Mouse (Mus musculus) intestine, embryonic 16.5 days (tissue): Measurements from ENCODE around the gene Nepn. TPM values are rescaled to one million over a fixed set of nuclear protein-coding genes. Genes with fewer than 3 reads are reported as not detected.

Experiments used
- ATAC-seq: fragments of 200-750 bp; cut with Nextera tagmentation; 2 replicates; pipeline ENCODE4 v1.8.0; 2017; ENCODE audit warnings: moderate TSS enrichment, moderate library complexity
- H3K27ac ChIP-seq: fragments of 300-500 bp; sonication (generic); 2 replicates; pipeline ENCODE4 v1.5.1; 2014; ENCODE audit warnings: mild to moderate bottlenecking, low read length
- H3K27me3 ChIP-seq: fragments of 300-500 bp; sonication (generic); replicated peaks from 2 replicates; pipeline ENCODE4 v1.6.1; 2014; ENCODE audit warnings: low read length, control low read depth, mixed read lengths; ENCODE audit not compliant: control insufficient read depth, insufficient read depth
- H3K36me3 ChIP-seq: fragments of 300-500 bp; sonication (generic); 2 replicates; pipeline ENCODE4 v1.6.1; 2014; ENCODE audit warnings: low read length, control low read depth; ENCODE audit not compliant: control insufficient read depth, insufficient read depth
- H3K4me1 ChIP-seq: fragments of 300-500 bp; sonication (generic); 2 replicates; pipeline ENCODE4 v1.6.1; 2014; ENCODE audit warnings: low read length, control low read depth, mixed read lengths; ENCODE audit not compliant: control insufficient read depth, insufficient read depth
- H3K4me2 ChIP-seq: fragments of 300-500 bp; sonication (generic); 2 replicates; pipeline ENCODE4 v1.6.1; 2014; ENCODE audit warnings: low read depth, low read length, control low read depth
- H3K4me3 ChIP-seq: fragments of 300-500 bp; sonication (generic); 2 replicates; pipeline ENCODE4 v1.5.1; 2014; ENCODE audit warnings: mild to moderate bottlenecking, low read length
- H3K9ac ChIP-seq: fragments of 300-500 bp; sonication (generic); 2 replicates; pipeline ENCODE4 v1.6.1; 2014; ENCODE audit warnings: low read depth, low read length
- H3K9me3 ChIP-seq: fragments of 300-500 bp; sonication (generic); 2 replicates; pipeline ENCODE4 v1.6.1; 2016; ENCODE audit warnings: low read length, control low read depth; ENCODE audit not compliant: control insufficient read depth
- WGBS: fragments of 180-500 bp; shearing (Covaris S2); extraction: QIAGEN DNeasy Blood & Tissue Kit; methylation state at CpG from one replicate; pipeline ENCODE4 v1.1.7; 2014; 5-methylcytosine and 5-hydroxymethylcytosine counted together
- polyA plus RNA-seq: library from polyadenylated mRNA; unstranded; fragments of >200 nt; fragmentation: Nextera tagmentation; extraction: Ambion mirVana; gene quantifications from 2 replicates; pipeline ENCODE4 v1.2.1, GENCODE M21; 2015

The Nepn gene
- polyA plus RNA-seq, 1 experiment from 2014 or later = 0.77 TPM

DNA sequence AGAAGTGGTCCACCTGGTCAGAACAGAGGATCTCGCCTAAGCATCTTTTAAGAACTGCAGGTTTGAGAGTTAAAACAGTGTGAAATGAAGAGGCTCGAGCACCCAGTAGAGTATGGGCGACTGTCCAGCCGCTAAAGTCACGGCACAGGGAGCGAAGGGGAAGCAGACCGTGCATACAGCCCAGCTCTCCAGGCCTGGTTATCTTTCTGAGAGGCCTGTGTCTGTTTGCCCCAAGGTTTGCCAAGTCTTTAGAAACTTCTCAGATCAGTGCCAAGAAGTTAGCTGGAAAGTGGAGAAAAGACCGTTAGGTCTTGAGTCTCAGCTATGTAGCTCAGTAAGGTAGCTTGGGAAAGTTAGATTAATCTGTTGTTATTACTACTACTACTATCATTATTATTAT, 46.1 kb downstream of the Nepn start:
- H3K4me3 ChIP-seq = no peak overlapping the region
- no peaks in the 10 kb centered on the region for H3K9me3 ChIP-seq
- WGBS = 94% methylated on average over 8 of the region's 8 CpGs
- no peak overlapping the region for H3K27ac ChIP-seq
- no peak overlapping the region for H3K4me2 ChIP-seq
- H3K27me3 ChIP-seq = no peaks in the 10 kb centered on the region
- H3K9ac ChIP-seq = no peak overlapping the region
- no peaks in the 10 kb centered on the region for H3K4me1 ChIP-seq
- H3K36me3 ChIP-seq = peaks cover 24% of the 10 kb centered on the region
- no peak for ATAC-seq

Other genes starting within 250 kb of the Nepn start
- 4.6 and 7.6 TPM in 2 replicates for gene Ros1, start 193.7 kb upstream of the Nepn start, polyA plus RNA-seq
- 45.0 and 45.9 TPM in 2 replicates for gene Dcbld1, start 155.4 kb upstream of the Nepn start, polyA plus RNA-seq
- gene Gm26741, start 30.2 kb upstream of the Nepn start, polyA plus RNA-seq = not detected in 2 replicates
- 15.9 and 16.0 TPM in 2 replicates for gene Gopc, start 6.8 kb upstream of the Nepn start, polyA plus RNA-seq
- 12.9 and 13.1 TPM in 2 replicates for gene Nus1, start 28.6 kb downstream of the Nepn start, polyA plus RNA-seq